Mouse (Mus musculus): ENCODE measurements around the gene Olfr1388.

- TF ChIP-seq CTCF (IDR thresholded peaks at IDR 0.05; ENCODE audit: control insufficient read depth, insufficient read depth, low read length) (no peak), POLR2A (IDR thresholded peaks at IDR 0.05; ENCODE audit: borderline replicate concordance, control insufficient read depth, low read depth, low read length) (no peak)
Measured at GRCm38 (mm10) chr11:49422767-49423166, 13.7 kb upstream of the Olfr1388 start, which contains the start of gene Olfr1389.

Measured in bone marrow, adult 2 months (tissue).